Mouse (Mus musculus): Measurements from ENCODE around the gene Sat2. TPM values are rescaled to one million over a fixed set of nuclear protein-coding genes. Genes with fewer than 3 reads are reported as not detected.

Gene Sat2
- polyA plus RNA-seq, 1 experiment from 2014 or later = 27.1 TPM

- H3K4me1 ChIP-seq (ENCODE audit: control insufficient read depth, insufficient read depth, low read length) = no peaks in the 10 kb centered on the region
- peaks cover 15% of the 10 kb centered on the region for H3K36me3 ChIP-seq (ENCODE audit: control insufficient read depth, insufficient read depth, low read length)
- peak overlapping the region; percentile 33; the same call in 1 of the 2 replicates for H3K27ac ChIP-seq (ENCODE audit: low read length)
- WGBS = 65% methylated on average over 7 of the region's 7 CpGs
- no peaks in the 10 kb centered on the region for H3K27me3 ChIP-seq (ENCODE audit: control insufficient read depth, insufficient read depth, low read depth, low read length)
- H3K4me3 ChIP-seq (ENCODE audit: low read depth, low read length) = no peak overlapping the region
- no peaks in the 10 kb centered on the region for H3K9me3 ChIP-seq (replicated peaks; ENCODE audit: control insufficient read depth, low read length, poor library complexity, severe bottlenecking)
- H3K9ac ChIP-seq (ENCODE audit: low read depth, low read length) = no peak overlapping the region
- no peak overlapping the region for H3K4me2 ChIP-seq (ENCODE audit: low read length)
- ATAC-seq = peak; percentile 91
These were observed 29.8 kb upstream of the Sat2 start for GRCm38 (mm10) chr11:69591899-69592637.

- H3K36me3 ChIP-seq (ENCODE audit: control insufficient read depth, insufficient read depth, low read length) = peaks cover 12% of the 10 kb centered on the region
These were observed 29.0 kb upstream of the Sat2 start for GRCm38 (mm10) chr11:69592799-69593198.

GRCm38 (mm10) chr11:69594853-69595252, 27.0 kb upstream of the Sat2 start:
- Histone ChIP-seq H3K4me1 (ENCODE audit: control insufficient read depth, insufficient read depth, low read length) (no peaks in the 10 kb centered on the region; the same call in 1 of the 2 replicates), H3K36me3 (ENCODE audit: control insufficient read depth, insufficient read depth, low read length) (peaks cover 5% of the 10 kb centered on the region), H3K9me3 (replicated peaks; ENCODE audit: control insufficient read depth, low read length, poor library complexity, severe bottlenecking) (no peaks in the 10 kb centered on the region), H3K27me3 (ENCODE audit: control insufficient read depth, insufficient read depth, low read depth, low read length) (no peaks in the 10 kb centered on the region), H3K4me2 (ENCODE audit: low read length) (no peak overlapping the region), H3K27ac (ENCODE audit: low read length) (no peak overlapping the region), H3K9ac (ENCODE audit: low read depth, low read length) (no peak overlapping the region), H3K4me3 (ENCODE audit: low read depth, low read length) (no peak overlapping the region)
- WGBS = 99% methylated on average over 6 of the region's 6 CpGs
- no peak for ATAC-seq

More at GRCm38 (mm10) chr11:69592799-69593198, 29.0 kb upstream of the Sat2 start:
- Histone ChIP-seq H3K4me3 (ENCODE audit: low read depth, low read length) (no peak overlapping the region), H3K27me3 (ENCODE audit: control insufficient read depth, insufficient read depth, low read depth, low read length) (no peaks in the 10 kb centered on the region), H3K9ac (ENCODE audit: low read depth, low read length) (no peak overlapping the region), H3K9me3 (replicated peaks; ENCODE audit: control insufficient read depth, low read length, poor library complexity, severe bottlenecking) (no peaks in the 10 kb centered on the region), H3K4me2 (ENCODE audit: low read length) (no peak overlapping the region), H3K4me1 (ENCODE audit: control insufficient read depth, insufficient read depth, low read length) (no peaks in the 10 kb centered on the region), H3K27ac (ENCODE audit: low read length) (no peak overlapping the region)
- ATAC-seq = no peak
- WGBS = 90% methylated on average over 4 of the region's 4 CpGs

- no peak overlapping the region for H3K4me2 ChIP-seq (ENCODE audit: low read length)
- 0 out of 2 replicates have a peak overlapping the region, but pooled peaks have one; percentile 14 for H3K27ac ChIP-seq (ENCODE audit: low read length)
These were observed 22.4 kb upstream of the Sat2 start for GRCm38 (mm10) chr11:69599436-69599835.

GRCm38 (mm10) chr11:69600098-69600497, 21.7 kb upstream of the Sat2 start:
- no peak overlapping the region for H3K4me2 ChIP-seq (ENCODE audit: low read length)
- peaks cover 17% of the 10 kb centered on the region for H3K4me1 ChIP-seq (ENCODE audit: control insufficient read depth, insufficient read depth, low read length)
- no peak overlapping the region for H3K9ac ChIP-seq (ENCODE audit: low read depth, low read length)
- H3K9me3 ChIP-seq (replicated peaks; ENCODE audit: control insufficient read depth, low read length, poor library complexity, severe bottlenecking) = no peaks in the 10 kb centered on the region
- peaks cover 7% of the 10 kb centered on the region for H3K36me3 ChIP-seq (ENCODE audit: control insufficient read depth, insufficient read depth, low read length)
- H3K27ac ChIP-seq (ENCODE audit: low read length) = peak overlapping the region; percentile 23; the same call in 1 of the 2 replicates
- 13% methylated on average over 6 of the region's 6 CpGs for WGBS
- peak; percentile 31; the same call in 1 of the 2 replicates for ATAC-seq
- H3K27me3 ChIP-seq (ENCODE audit: control insufficient read depth, insufficient read depth, low read depth, low read length) = no peaks in the 10 kb centered on the region
- no peak overlapping the region for H3K4me3 ChIP-seq (ENCODE audit: low read depth, low read length)

More at GRCm38 (mm10) chr11:69599436-69599835, 22.4 kb upstream of the Sat2 start:
- no peak for ATAC-seq
- H3K9ac ChIP-seq (ENCODE audit: low read depth, low read length) = no peak overlapping the region
- H3K36me3 ChIP-seq (ENCODE audit: control insufficient read depth, insufficient read depth, low read length) = peaks cover 7% of the 10 kb centered on the region
- H3K4me3 ChIP-seq (ENCODE audit: low read depth, low read length) = no peak overlapping the region
- WGBS = 12% methylated on average over 9 of the region's 9 CpGs
- H3K9me3 ChIP-seq (replicated peaks; ENCODE audit: control insufficient read depth, low read length, poor library complexity, severe bottlenecking) = no peaks in the 10 kb centered on the region
- H3K4me1 ChIP-seq (ENCODE audit: control insufficient read depth, insufficient read depth, low read length) = peaks cover 16% of the 10 kb centered on the region
- no peaks in the 10 kb centered on the region for H3K27me3 ChIP-seq (ENCODE audit: control insufficient read depth, insufficient read depth, low read depth, low read length)

GRCm38 (mm10) chr11:69601768-69602167, 20.1 kb upstream of the Sat2 start:
- 85% methylated on average over 3 of the region's 3 CpGs for WGBS
- peaks cover 21% of the 10 kb centered on the region for H3K4me1 ChIP-seq (ENCODE audit: control insufficient read depth, insufficient read depth, low read length)
- peaks cover 7% of the 10 kb centered on the region for H3K36me3 ChIP-seq (ENCODE audit: control insufficient read depth, insufficient read depth, low read length)
- ATAC-seq = no peak
- H3K9me3 ChIP-seq (replicated peaks; ENCODE audit: control insufficient read depth, low read length, poor library complexity, severe bottlenecking) = no peaks in the 10 kb centered on the region
- H3K4me3 ChIP-seq (ENCODE audit: low read depth, low read length) = no peak overlapping the region
- no peak overlapping the region for H3K27ac ChIP-seq (ENCODE audit: low read length)
- H3K4me2 ChIP-seq (ENCODE audit: low read length) = no peak overlapping the region
- H3K27me3 ChIP-seq (ENCODE audit: control insufficient read depth, insufficient read depth, low read depth, low read length) = no peaks in the 10 kb centered on the region
- no peak overlapping the region for H3K9ac ChIP-seq (ENCODE audit: low read depth, low read length)

GRCm38 (mm10) chr11:69603516-69603915, 18.3 kb upstream of the Sat2 start:
- peaks cover 21% of the 10 kb centered on the region for H3K4me1 ChIP-seq (ENCODE audit: control insufficient read depth, insufficient read depth, low read length)
- H3K9me3 ChIP-seq (replicated peaks; ENCODE audit: control insufficient read depth, low read length, poor library complexity, severe bottlenecking) = no peaks in the 10 kb centered on the region
- no peak overlapping the region for H3K9ac ChIP-seq (ENCODE audit: low read depth, low read length)
- H3K36me3 ChIP-seq (ENCODE audit: control insufficient read depth, insufficient read depth, low read length) = peaks cover 7% of the 10 kb centered on the region
- H3K27me3 ChIP-seq (ENCODE audit: control insufficient read depth, insufficient read depth, low read depth, low read length) = no peaks in the 10 kb centered on the region
- H3K4me2 ChIP-seq (ENCODE audit: low read length) = peak overlapping the region; percentile 76
- 0 out of 2 replicates have a peak overlapping the region, but pooled peaks have one; percentile 7 for H3K4me3 ChIP-seq (ENCODE audit: low read depth, low read length)
- 93% methylated on average over 8 of the region's 8 CpGs for WGBS
- H3K27ac ChIP-seq (ENCODE audit: low read length) = no peak overlapping the region
- ATAC-seq = no peak

- Histone ChIP-seq H3K27ac (ENCODE audit: low read length) (peak overlapping the region; percentile 81), H3K9me3 (replicated peaks; ENCODE audit: control insufficient read depth, low read length, poor library complexity, severe bottlenecking) (no peaks in the 10 kb centered on the region), H3K27me3 (ENCODE audit: control insufficient read depth, insufficient read depth, low read depth, low read length) (no peaks in the 10 kb centered on the region), H3K4me1 (ENCODE audit: control insufficient read depth, insufficient read depth, low read length) (peaks cover 21% of the 10 kb centered on the region), H3K4me2 (ENCODE audit: low read length) (peak overlapping the region; percentile 76), H3K4me3 (ENCODE audit: low read depth, low read length) (peak overlapping the region; percentile 73), H3K36me3 (ENCODE audit: control insufficient read depth, insufficient read depth, low read length) (peaks cover 7% of the 10 kb centered on the region), H3K9ac (ENCODE audit: low read depth, low read length) (peak overlapping the region; percentile 89)
- ATAC-seq = peak; percentile 30; the same call in 1 of the 2 replicates
- WGBS = 38% methylated on average over 3 of the region's 3 CpGs
These were observed 17.5 kb upstream of the Sat2 start for GRCm38 (mm10) chr11:69604347-69604746.
